Mouse (Mus musculus) liver, embryonic 16.5 days (tissue): ENCODE measurements at regions not wholly inside any gene's neighbourhood (a gene's known extent, or its start where the extent isn't known, plus 50 kb on each side); places are given as distances from the start of the nearest gene placed in this dataset.
"Not testable (repeated sequence)": the region's sequence is repeated elsewhere in the genome, so short reads cannot be mapped to it uniquely, and the experiment has no call there.

Experiments
- ATAC-seq: fragments of 200-750 bp; cut with Nextera tagmentation; 2 replicates; pipeline ENCODE4 v1.8.0; 2017; ENCODE audit warnings: low read depth, mild to moderate bottlenecking, moderate number of reproducible peaks, moderate library complexity
- H3K27ac ChIP-seq: fragments of 300-500 bp; sonication (generic); 2 replicates; pipeline ENCODE4 v1.5.1; 2014; ENCODE audit warnings: mild to moderate bottlenecking, low read length
- H3K27me3 ChIP-seq: fragments of 300-500 bp; sonication (generic); 2 replicates; pipeline ENCODE4 v1.6.1; 2014; ENCODE audit warnings: low read depth, low read length, mixed read lengths; ENCODE audit not compliant: control insufficient read depth, insufficient read depth
- H3K36me3 ChIP-seq: fragments of 300-500 bp; sonication (generic); 2 replicates; pipeline ENCODE4 v1.6.1; 2014; ENCODE audit warnings: mild to moderate bottlenecking; ENCODE audit not compliant: control insufficient read depth, insufficient read depth
- H3K4me1 ChIP-seq: fragments of 300-500 bp; sonication (generic); 2 replicates; pipeline ENCODE4 v1.6.1; 2014; ENCODE audit warnings: low read depth, low read length, mixed read lengths; ENCODE audit not compliant: control insufficient read depth
- H3K4me2 ChIP-seq: fragments of 300-500 bp; sonication (generic); 2 replicates; pipeline ENCODE4 v1.6.1; 2014; ENCODE audit warnings: low read depth, low read length, mixed read lengths
- H3K4me3 ChIP-seq: fragments of 300-500 bp; sonication (generic); 2 replicates; pipeline ENCODE4 v1.5.1; 2014; ENCODE audit warnings: low read depth, mild to moderate bottlenecking, low read length
- H3K9ac ChIP-seq: fragments of 300-500 bp; sonication (generic); 2 replicates; pipeline ENCODE4 v1.6.1; 2014; ENCODE audit warnings: low read depth, low read length
- H3K9me3 ChIP-seq: fragments of 300-500 bp; sonication (generic); replicated peaks from 2 replicates; pipeline ENCODE4 v1.6.1; 2016; ENCODE audit warnings: low read length; ENCODE audit not compliant: control insufficient read depth
- WGBS: fragments of 180-500 bp; shearing (Covaris S2); extraction: QIAGEN DNeasy Blood & Tissue Kit; methylation state at CpG from one replicate; pipeline ENCODE4 v1.1.7; 2014; ENCODE audit not compliant: insufficient replicate concordance; 5-methylcytosine and 5-hydroxymethylcytosine counted together

- Histone ChIP-seq H3K4me1 (no peaks in the 10 kb centered on the region), H3K4me2 (no peak overlapping the region), H3K4me3 (no peak overlapping the region), H3K36me3 (no peaks in the 10 kb centered on the region), H3K27me3 (no peaks in the 10 kb centered on the region), H3K27ac (no peak overlapping the region), H3K9ac (no peak overlapping the region), H3K9me3 (no peaks in the 10 kb centered on the region)
- whole genome bisulfite sequencing: 55% methylated on average over 1 of the region's 1 CpGs
- no peak for ATAC-seq
Measured at GRCm38 (mm10) chr6:82284494-82284893, 117.6 kb upstream of the Tacr1 start.

- H3K4me3 ChIP-seq: no peak overlapping the region
- WGBS: 54% methylated on average over 6 of the region's 6 CpGs
Measured at GRCm38 (mm10) chr6:82285233-82285632, 116.9 kb upstream of the Tacr1 start.

GRCm38 (mm10) chr6:82293507-82293906, 108.6 kb upstream of the Tacr1 start:
- no peak overlapping the region for H3K27ac ChIP-seq
- no peaks in the 10 kb centered on the region for H3K27me3 ChIP-seq
- no peak for ATAC-seq
- H3K4me3 ChIP-seq: no peak overlapping the region
- WGBS: 76% methylated on average over 1 of the region's 1 CpGs
- no peak overlapping the region for H3K4me2 ChIP-seq
- H3K4me1 ChIP-seq: no peaks in the 10 kb centered on the region
- H3K9me3 ChIP-seq: no peaks in the 10 kb centered on the region
- no peak overlapping the region for H3K9ac ChIP-seq
- no peaks in the 10 kb centered on the region for H3K36me3 ChIP-seq

More at GRCm38 (mm10) chr6:82285233-82285632, 116.9 kb upstream of the Tacr1 start:
- Histone ChIP-seq H3K27ac (no peak overlapping the region), H3K4me2 (no peak overlapping the region), H3K4me1 (no peaks in the 10 kb centered on the region), H3K27me3 (no peaks in the 10 kb centered on the region), H3K9me3 (no peaks in the 10 kb centered on the region), H3K36me3 (no peaks in the 10 kb centered on the region), H3K9ac (no peak overlapping the region)
- ATAC-seq: no peak

- Histone ChIP-seq H3K4me2 (no peak overlapping the region), H3K9ac (no peak overlapping the region), H3K27me3 (no peaks in the 10 kb centered on the region), H3K36me3 (no peaks in the 10 kb centered on the region), H3K9me3 (no peaks in the 10 kb centered on the region), H3K27ac (no peak overlapping the region), H3K4me1 (no peaks in the 10 kb centered on the region), H3K4me3 (no peak overlapping the region)
- ATAC-seq: no peak
- 56% methylated on average over 4 of the region's 4 CpGs for WGBS
Measured at GRCm38 (mm10) chr6:82296673-82297328, 105.3 kb upstream of the Tacr1 start.

GRCm38 (mm10) chr6:82302241-82302640, 99.9 kb upstream of the Tacr1 start:
- H3K4me3 ChIP-seq, H3K9ac ChIP-seq, ATAC-seq, H3K4me1 ChIP-seq, H3K4me2 ChIP-seq, H3K27ac ChIP-seq, H3K9me3 ChIP-seq, H3K36me3 ChIP-seq, H3K27me3 ChIP-seq: not testable (repeated sequence)
- 69% methylated on average over 5 of the region's 5 CpGs for WGBS

GRCm38 (mm10) chr6:82313691-82314090, 88.4 kb upstream of the Tacr1 start:
- Histone ChIP-seq H3K4me2 (no peak overlapping the region), H3K27me3 (no peaks in the 10 kb centered on the region), H3K9me3 (no peaks in the 10 kb centered on the region), H3K9ac (no peak overlapping the region), H3K27ac (no peak overlapping the region), H3K36me3 (no peaks in the 10 kb centered on the region), H3K4me1 (no peaks in the 10 kb centered on the region), H3K4me3 (no peak overlapping the region)
- no peak for ATAC-seq
